Mouse (Mus musculus) retina, postnatal 1 day (tissue): ENCODE results near the gene Mrpl52.
A peak's percentile ranks its signal among the peaks of the same experiment; 100 is the strongest.

Experiments used
- DNase-seq: peaks from one replicate; pipeline ENCODE4 v3.0.0-alpha.2; 2012

The Mrpl52 gene

DNA sequence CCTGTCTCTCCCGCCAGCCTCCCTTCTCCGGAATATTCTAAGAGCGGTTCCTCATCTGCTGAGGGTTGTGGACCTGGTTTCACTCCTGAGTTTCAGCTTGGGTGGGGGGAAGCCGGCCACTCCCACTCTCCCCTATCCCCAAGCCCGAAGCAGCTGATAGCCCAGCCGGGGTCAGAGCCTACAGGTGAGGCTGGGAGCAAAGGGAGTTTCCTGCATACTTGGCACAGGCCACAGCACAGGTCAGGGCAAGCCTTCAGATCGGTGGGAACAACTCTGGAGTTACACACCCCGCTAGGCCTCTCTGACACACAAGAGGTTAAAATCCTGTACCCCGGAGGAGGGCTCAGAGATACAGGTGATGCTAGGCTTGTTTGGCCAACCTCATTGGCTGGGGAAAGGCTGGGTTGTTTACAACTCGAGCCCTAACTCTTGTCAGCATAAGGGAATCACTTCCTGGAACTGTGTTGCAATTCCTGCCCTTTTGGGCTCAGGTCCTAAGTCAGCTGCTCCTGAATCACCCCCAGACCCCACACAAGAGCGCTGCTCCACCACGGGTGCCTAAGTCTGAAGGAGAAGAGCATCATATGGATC lies 7.3 kb downstream of the Mrpl52 start:
- no peak for DNase-seq

DNA sequence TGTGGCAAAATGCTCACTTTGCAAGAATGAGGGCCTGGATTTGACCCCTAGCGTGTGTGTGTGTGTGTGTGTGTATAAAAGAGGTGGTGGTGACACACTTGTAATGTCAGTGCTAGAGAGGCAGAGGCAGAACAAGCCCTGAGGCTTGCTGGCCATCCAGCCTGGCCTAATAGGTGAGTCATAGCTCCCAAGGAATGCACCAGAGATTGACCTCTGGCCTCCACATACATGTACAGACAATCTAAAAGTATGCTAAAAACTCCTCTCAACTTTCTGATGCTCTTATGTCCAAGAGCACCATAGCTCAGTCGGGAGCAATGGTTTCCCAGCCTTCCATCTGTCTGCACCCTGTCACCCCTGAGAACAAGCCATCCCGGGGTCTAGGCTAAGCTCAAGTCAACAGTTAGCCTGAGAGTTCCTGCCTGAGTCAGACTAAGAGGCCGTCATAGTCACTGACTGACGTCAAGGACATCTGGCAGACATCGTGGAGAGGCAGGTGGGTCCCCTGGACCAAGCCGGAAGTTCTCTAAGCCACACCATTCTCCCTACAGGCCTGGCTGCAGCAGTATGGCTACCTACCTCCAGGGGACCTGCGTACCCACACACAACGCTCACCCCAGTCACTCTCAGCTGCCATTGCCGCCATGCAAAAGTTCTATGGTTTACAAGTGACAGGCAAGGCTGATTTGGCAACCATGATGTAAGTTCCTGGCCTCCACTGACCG lies 8.6 kb downstream of the Mrpl52 start:
- DNase-seq, result no peak

DNA sequence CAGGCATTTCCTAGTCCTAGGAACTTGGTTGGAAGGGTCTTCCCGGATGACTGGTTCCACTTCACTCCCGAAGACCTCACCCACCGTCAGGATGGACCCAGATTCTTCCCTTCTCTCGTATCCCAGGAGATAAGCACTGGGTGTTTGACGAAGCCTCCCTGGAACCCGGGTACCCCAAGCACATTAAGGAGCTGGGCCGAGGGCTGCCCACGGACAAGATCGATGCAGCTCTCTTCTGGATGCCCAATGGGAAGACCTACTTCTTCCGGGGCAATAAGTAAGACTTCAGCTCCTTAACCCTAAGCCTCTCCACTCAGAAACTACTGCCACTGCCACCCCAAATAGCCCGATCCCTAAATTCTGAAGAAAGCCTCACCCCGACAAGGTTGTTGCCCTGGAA lies 12.4 kb downstream of the Mrpl52 start:
- DNase-seq, result no peak

DNA sequence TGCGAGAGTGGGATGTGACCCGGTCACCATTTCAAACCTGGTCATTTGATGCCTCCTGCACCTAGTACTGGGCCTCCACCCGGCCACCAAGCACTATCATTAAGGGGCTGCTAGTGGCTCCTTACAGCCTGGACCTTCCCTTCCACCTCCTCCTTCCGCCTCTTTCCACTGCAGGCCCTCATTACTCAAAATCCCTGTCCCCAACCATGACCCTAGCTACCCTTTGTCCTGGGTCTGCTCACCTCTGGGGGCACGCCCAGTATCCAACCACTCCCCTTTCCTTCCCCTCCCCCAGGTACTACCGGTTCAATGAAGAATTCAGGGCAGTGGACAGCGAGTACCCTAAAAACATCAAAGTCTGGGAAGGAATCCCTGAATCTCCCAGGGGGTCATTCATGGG lies 12.9 kb downstream of the Mrpl52 start:
- DNase-seq, result no peak

DNA sequence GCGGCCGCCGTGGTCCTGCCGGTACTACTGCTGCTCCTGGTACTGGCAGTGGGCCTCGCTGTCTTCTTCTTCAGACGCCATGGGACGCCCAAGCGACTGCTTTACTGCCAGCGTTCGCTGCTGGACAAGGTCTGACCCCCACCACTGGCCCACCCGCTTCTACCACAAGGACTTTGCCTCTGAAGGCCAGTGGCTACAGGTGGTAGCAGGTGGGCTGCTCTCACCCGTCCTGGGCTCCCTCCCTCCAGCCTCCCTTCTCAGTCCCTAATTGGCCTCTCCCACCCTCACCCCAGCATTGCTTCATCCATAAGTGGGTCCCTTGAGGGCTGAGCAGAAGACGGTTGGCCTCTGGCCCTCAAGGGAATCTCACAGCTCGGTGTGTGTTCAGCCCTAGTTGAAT lies 13.8 kb downstream of the Mrpl52 start:
- DNase-seq, result no peak

DNA sequence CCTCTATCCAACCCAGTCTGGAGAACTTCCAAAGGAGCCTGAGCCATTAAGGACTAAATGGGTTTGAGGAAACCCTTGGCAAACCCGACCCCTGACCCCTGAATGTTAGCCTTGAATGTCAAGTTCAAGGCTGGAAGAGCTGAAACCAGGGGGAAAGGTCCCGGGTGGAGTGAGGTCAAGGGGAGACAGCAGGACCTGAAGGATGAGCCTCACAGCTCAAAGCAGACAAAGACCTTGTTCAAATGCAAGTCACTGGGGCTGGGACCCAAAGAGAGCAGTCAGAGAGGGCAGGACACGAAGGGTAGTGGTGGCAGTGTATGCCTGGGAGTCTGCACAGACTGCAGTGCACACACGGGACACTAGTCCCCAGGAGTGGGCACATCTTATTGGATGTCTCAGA lies 14.7 kb downstream of the Mrpl52 start:
- no peak for DNase-seq

DNA sequence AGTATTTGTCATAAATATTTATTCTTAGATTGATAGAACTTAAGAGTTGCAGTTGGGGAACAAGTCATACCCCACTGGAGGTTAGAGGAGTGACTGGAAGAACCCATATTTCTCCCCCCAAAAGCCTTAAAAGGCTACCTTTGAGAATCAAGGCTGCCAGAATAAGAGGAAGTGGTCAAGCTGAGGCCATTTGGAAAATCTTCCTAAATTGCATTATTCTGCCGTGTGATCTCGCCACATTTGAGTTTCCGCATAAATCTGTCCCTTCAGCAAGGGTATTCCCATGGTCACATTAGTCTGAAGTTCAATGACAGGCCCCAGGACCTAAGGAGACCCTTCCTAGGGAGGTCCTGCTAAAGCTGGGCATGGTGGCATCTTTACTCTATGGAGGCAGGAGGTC lies 15.8 kb downstream of the Mrpl52 start:
- DNase-seq, result no peak

DNA sequence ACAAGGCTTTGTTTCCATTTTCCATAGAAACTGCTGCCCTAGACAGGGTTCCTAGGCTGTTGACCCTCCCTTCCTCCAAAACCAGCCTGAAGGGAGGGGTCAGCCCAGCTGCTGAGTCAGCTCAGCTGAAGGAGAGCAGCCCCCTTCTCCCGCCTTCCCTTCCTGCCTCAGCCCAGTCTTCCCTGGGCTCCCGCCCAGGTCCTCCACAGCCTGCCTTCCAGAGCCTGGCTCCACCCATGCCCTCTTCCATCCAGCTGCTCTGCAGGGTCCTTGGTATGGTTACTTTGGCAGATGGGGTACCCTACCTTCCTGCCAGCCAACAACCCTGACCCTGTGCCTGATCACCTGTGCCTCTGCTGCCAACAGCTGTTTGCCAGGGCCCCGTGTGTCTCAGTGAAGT lies 16.5 kb downstream of the Mrpl52 start:
- DNase-seq, result peak; percentile 33

DNA sequence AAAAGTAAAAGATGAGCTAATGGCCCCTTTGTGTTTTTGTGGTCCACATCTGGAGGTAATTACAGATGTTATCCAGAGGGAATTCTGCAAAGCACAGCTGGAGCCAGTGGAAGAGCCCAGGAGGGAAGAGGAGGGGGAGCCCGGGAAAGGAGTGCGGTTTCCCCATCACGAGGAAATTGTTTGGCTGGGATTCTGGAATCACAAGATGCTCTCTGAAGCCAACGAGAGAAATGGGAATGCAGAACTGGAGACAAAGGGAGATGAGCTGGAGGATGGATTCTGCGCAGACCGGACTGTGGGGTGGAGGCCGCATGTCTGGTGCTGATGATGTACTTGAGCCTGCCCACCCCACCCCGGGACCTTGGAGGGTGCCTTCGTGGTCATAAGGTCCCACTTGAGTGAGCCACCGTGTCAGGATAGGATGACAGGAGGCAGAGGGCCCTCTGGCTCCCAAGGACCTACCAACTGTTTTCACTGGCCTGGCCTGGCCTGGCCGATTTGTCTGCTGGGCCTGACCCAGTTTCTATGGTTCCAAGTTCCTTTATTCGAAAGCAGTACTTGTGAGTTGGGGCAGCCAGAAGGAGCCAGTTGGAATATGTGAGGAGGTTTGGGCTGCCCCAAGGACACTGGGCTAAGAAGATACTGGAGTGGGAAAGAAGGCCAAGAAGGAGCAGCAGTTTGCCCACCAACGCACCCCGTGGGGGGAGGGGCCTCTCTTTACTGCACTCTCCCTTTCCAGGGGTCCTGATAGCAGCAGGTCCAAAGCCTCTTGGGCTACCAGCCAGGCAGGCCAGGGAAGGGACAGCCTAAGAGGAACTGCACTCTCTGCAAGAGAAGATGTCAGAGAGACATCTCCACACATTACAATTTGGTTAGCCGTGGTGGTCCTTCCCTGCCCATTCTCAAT lies 17.3 kb downstream of the Mrpl52 start:
- no peak for DNase-seq

DNA sequence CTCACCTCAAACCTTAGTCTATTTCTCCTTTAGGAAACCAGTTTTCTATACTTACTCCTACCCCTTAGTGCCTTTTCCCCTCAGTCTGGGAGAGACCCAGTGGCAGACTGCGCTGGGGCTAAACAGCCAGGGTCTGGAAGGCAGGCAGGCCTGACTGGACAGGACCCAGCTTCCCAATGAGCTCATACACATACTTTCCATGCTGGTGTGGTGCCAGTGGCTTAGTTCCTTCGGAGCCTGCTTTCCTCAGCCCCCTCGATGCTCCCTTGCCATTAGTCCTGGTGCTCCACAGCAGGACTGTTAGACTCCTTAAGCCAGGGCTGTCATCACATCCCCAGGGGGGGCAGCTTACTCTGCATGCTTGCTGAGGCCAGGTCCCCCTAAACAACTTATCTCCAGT lies 18.8 kb downstream of the Mrpl52 start:
- DNase-seq, result no peak

DNA sequence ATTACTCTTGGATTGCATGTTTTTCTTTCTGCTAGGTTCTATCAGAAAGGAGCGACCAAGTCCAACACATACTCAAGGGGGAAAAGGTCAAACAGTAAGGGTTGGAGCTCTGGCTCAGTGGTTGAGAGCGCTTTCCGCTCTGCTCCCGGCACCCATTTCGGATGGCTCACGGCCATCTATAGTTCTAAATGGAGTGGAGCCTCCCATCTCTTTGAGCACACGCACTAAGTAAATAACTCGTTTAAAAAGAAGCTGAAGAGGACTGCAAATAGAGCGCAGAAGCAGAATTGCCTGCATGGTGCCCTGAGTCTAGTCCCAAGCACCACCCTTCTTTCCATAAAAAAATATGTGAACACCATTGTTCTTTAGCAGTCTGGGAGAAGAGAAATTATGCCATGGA lies 26.9 kb downstream of the Mrpl52 start:
- DNase-seq, result no peak

DNA sequence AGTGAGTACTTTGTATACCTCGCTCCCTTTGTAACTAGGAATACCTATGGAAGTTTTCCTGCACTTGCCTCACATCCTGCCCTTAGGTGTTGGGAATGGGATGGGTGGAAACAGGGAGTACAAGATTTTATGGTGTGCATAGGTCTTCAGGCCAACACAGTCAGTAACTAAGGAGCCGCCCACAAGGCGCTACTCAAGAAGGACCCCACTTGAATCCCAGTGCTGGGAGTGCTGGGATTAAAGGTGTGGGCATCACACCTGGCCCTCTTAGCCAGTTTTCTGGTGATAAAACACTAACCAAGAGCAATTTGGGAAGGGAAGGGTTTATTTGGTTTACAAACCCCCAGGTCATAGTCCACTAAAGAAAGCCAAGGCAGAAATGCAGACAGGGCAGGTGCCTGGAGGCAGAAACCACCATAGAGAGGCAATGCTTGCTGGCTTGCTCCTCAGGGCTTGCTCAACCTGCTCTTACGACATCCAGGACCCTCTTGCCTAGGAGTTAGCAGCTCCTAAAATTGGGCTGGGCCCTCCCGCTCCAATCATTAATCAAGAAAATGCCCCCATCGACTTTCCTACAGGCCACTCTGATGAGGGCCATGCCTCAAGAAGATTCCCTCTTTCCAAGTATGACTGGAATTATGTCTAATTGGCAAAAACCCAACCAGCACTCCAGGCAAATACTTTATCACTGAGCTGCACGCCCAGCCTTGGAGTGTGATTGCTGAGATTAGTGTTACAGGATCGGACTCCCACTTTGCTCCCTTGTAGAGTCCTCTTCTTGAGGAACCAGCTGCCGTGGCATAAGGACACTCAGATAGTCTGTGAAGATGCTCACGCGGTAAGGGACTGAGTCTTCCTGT lies 28.2 kb downstream of the Mrpl52 start:
- DNase-seq, result no peak

DNA sequence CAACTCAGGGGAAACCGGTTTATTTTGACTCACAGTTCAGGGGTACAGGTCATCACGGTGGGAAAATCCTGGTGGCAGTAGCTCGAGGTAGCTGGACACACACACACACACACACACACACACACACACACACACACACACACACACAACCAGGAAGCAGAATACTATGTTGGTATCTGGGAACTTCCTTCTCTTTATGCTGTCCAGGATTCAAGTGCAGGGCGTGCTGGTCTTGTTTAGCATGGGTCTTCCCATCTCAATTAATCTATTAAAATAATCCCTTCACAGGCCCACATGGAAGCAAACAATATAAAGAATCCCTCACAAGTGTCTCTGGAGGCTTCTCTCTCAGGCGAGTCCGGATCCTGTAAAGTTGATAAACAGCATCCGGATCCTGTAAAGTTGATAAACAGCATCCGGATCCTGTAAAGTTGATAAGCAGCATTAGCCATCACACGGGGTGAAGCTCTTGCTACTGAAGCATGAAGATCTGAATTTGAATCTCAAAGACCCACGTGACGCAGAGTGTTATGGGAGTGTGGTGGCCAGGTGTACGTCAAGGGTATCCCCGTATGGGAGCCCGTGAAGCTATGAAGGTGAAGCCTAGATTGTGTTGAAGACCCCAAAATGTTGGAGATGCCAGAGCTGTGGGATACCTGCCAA lies 31.3 kb downstream of the Mrpl52 start:
- DNase-seq, result no peak

DNA sequence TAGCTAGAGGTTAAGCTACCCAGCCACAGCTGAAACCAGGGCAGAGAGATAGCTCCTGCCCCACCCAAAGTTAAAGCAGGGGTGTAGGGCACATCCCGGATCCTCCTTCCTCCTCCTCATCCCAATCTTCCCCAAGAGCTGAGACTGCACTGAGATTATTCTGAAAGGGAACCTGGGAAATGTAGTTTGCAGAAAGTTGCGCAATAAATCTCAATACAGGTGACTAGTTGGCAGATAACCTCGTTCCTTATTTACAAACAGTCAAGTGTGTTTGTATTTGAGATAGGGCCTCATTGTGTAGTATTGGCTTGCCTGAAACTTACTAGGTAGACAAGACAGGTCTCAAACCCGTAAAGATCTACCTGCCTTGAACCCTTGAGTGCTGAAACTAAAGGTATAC lies 35.4 kb downstream of the Mrpl52 start:
- DNase-seq, result no peak

DNA sequence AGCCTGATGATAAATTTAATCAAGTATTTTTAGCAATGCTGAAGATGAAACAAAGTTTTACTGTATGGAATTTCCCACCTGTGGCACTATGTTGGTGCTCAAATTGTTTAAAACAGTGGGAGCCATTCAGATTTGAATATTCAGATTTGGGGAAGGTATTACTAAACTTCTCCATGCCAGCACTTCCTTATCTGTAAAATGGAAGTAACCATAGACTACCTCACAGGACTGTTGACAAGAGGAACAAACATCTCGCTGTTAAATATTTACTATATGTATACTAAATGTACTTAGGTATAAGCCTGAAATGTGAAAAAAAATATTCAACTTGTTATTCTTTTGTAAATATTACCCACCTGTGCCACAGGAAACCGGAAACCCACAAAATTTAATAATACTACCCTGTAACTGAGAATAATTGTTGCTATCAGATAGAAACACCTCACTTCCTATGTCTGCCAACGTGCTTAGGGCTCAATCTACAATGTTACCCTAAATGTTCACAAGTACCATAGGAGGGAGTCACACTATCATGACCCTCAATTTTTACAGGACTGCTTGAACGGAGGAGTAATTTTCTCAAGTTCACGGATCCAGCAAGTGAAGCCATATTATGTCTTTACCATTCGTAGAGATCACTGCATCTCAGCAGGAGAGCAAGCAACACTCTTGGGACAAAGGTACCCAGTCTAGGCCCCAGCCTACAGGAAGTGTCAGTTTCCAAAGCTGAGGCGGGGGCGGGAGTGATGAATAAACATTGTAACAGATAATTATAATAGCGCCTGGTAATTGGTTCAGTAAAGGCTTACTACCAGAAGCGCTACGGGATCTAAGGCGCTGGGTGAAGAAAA lies 36.6 kb downstream of the Mrpl52 start:
- no peak for DNase-seq

DNA sequence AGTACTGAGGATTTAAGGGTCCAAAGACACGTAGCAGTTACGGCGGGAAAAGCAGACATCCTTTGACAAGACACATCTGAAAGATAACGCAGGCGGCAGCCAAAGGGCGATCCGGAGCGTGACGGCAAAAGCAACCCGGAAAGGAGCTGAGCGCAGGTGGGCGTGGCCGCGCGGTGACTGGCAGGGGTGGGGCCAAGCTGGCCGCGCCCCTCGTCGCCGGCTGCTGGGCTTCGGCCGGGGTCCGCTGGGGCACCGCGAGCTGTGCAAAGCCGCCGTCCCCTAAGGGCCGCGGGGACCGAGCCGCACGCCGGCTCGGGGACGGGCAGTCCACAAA lies 37.2 kb downstream of the Mrpl52 start, which contains the start of gene Lrp10:
Gene Lrp10 (plus strand): TSS at position 179 of the 334 bp plus-strand sequence.
- peak; percentile 91 for DNase-seq

DNA sequence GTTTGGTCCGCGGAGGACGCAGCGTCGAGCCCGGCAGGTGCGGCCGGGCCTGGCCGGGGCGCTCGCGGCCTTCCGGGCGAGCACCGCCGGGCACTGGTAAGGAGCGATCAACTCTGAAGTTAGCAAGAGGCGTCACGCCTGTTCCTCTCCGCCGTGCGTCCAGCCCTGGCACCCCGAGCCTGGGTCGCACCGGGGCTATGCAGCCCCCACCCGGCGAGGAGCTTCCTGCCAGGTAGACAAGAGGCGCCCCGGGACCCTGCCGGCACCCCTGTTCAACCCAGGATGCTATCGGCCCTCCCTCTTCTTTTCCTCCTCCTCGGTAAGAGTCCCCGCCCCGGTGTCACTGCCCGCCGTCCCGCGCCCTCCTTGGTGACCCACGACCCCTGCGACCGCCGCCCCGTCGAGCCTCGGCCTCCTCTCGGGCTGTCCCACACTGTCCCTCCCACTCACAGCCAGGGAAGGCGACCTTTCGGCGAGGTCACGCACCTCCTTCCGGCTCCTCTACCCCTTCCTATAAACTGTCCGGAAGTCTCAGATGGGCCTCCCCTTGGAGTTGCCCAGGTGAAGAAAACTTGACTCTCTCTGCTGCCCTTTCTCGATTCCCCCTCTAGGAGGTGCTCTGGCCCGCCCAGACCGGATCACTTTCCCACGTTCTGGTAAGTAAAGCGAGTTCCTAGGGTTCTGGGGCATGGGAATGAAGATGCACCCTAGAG lies 37.7 kb downstream of the Mrpl52 start:
- peak; percentile 78 for DNase-seq

DNA sequence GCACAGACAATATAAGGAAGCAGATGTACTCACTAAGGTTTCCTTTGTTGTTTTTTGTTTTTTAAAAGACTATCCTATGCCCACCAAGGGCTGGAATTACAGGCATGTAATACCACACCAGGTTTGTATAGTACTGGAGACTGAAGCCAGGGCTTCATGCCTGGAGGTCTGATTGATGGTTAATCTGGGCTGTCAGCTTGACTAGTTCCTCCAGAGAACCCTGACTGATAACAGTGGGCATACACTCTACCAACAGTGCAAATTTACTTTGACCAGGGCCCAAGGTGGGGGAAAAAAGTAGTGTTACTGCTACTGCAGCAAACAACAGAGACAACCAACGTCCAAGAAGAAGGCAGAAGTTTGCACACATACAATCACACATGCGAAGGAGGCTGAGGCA lies 44.8 kb downstream of the Mrpl52 start:
- no peak for DNase-seq

DNA sequence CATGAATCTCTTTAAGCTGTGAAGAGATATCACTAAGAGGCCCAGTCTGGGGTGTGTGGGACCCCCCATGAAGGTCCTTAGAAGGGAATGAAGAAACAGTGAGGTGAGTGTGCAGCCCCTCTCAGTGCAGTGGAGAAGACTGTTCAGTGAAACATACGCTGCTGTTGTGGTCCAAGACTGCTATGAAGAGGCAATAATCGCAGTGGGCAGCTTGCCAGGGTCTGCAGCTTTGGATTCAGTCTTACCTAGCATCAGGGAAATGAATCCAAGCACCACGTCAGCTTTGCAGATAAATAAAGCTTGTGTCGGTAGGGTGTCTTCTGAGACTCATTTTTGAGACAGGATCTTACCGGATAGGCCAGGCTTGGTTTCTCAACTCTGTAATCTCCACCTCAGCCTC lies 46.0 kb downstream of the Mrpl52 start:
- no peak for DNase-seq

DNA sequence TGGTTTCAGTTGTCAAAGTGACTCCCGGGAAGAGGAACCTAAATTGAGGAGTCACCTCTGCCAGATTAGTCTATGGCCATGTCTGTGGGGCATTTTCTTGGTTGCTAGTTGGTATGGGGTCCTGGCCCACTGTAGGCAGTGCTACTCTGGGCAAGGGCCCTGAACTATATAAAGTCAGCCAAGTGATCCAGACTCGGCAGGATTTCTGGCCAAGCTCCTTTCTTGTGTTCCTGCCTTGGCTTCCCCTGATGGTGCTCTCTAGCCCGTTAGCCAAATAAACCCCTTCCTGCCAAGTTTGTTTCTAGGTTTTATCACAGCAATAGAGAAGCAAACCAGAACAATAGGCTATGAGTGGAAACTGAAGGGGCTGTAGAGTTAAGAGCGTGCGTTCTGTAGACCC lies 48.0 kb downstream of the Mrpl52 start:
- DNase-seq, result no peak
